Mouse (Mus musculus) liver, embryonic 13.5 days (tissue): ENCODE data around the gene Fnip1. TPM values are rescaled to one million over a fixed set of nuclear protein-coding genes. Genes with fewer than 3 reads are reported as not detected.
"Not testable (repeated sequence)": the region's sequence is repeated elsewhere in the genome, so short reads cannot be mapped to it uniquely, and the experiment has no call there.

Source experiments
- ATAC-seq: fragments of 200-750 bp; cut with Nextera tagmentation; 2 replicates; pipeline ENCODE4 v1.8.0; 2017; ENCODE audit warnings: low read depth, mild to moderate bottlenecking, moderate number of reproducible peaks, moderate library complexity
- DNase-seq: peaks from one replicate; pipeline ENCODE4 v3.0.0; 2022
- H3K27ac ChIP-seq: fragments of 300-500 bp; sonication (generic); 2 replicates; pipeline ENCODE4 v1.5.1; 2015; ENCODE audit warnings: moderate library complexity, mild to moderate bottlenecking, inconsistent platforms
- H3K27me3 ChIP-seq: fragments of 300-500 bp; sonication (generic); 2 replicates; pipeline ENCODE4 v1.6.1; 2015; ENCODE audit warnings: mild to moderate bottlenecking, inconsistent platforms
- H3K36me3 ChIP-seq: fragments of 300-500 bp; sonication (generic); 2 replicates; pipeline ENCODE4 v1.6.1; 2015; ENCODE audit warnings: mild to moderate bottlenecking, inconsistent platforms
- H3K4me1 ChIP-seq: fragments of 300-500 bp; sonication (generic); replicated peaks from 2 replicates; pipeline ENCODE4 v1.6.1; 2015; ENCODE audit warnings: inconsistent platforms
- H3K4me2 ChIP-seq: fragments of 300-500 bp; sonication (generic); 2 replicates; pipeline ENCODE4 v1.6.1; 2015; ENCODE audit warnings: inconsistent platforms, mild to moderate bottlenecking, moderate library complexity
- H3K4me3 ChIP-seq: fragments of 300-500 bp; sonication (generic); replicated peaks from 2 replicates; pipeline ENCODE4 v1.5.1; 2015; ENCODE audit warnings: mild to moderate bottlenecking, inconsistent platforms
- H3K9ac ChIP-seq: fragments of 300-500 bp; sonication (generic); 2 replicates; pipeline ENCODE4 v1.6.1; 2015; ENCODE audit warnings: mild to moderate bottlenecking, inconsistent platforms
- H3K9me3 ChIP-seq: fragments of 300-500 bp; sonication (generic); replicated peaks from 2 replicates; pipeline ENCODE4 v1.6.1; 2016; ENCODE audit warnings: inconsistent platforms
- WGBS: fragments of 180-500 bp; shearing (Covaris S2); methylation state at CpG from one replicate; pipeline ENCODE4 v1.1.7; 2015; ENCODE audit not compliant: insufficient replicate concordance; 5-methylcytosine and 5-hydroxymethylcytosine counted together
- polyA plus RNA-seq: library from polyadenylated mRNA; unstranded; fragments of >200 nt; fragmentation: Nextera tagmentation; extraction: Ambion mirVana; gene quantifications from 2 replicates; pipeline ENCODE4 v1.2.1, GENCODE M21; 2015

The Fnip1 gene
- polyA plus RNA-seq, 1 experiment from 2014 or later: 3.2 TPM

- H3K9me3 ChIP-seq: no peaks in the 10 kb centered on the region
- ATAC-seq (no peak), DNase-seq (no peak)
- 50% methylated on average over 2 of the region's 2 CpGs for WGBS
- H3K27ac ChIP-seq: no peak overlapping the region
- no peaks in the 10 kb centered on the region for H3K27me3 ChIP-seq
- H3K4me2 ChIP-seq: no peak overlapping the region
- no peaks in the 10 kb centered on the region; the same call in 1 of the 2 replicates for H3K4me1 ChIP-seq
- H3K4me3 ChIP-seq: no peak overlapping the region
- H3K36me3 ChIP-seq: no peaks in the 10 kb centered on the region
- no peak overlapping the region for H3K9ac ChIP-seq
Measured at GRCm38 (mm10) chr11:54427138-54427537, 10.9 kb upstream of the Fnip1 start.

GRCm38 (mm10) chr11:54427695-54428352, 10.2 kb upstream of the Fnip1 start:
- Histone ChIP-seq H3K4me3 (no peak overlapping the region), H3K9ac (no peak overlapping the region), H3K36me3 (no peaks in the 10 kb centered on the region), H3K27ac (no peak overlapping the region), H3K9me3 (no peaks in the 10 kb centered on the region), H3K4me1 (no peaks in the 10 kb centered on the region; the same call in 1 of the 2 replicates), H3K4me2 (no peak overlapping the region), H3K27me3 (no peaks in the 10 kb centered on the region)
- no peak for ATAC-seq
- no peak for DNase-seq
- 33% methylated on average over 12 of the region's 12 CpGs for WGBS

GRCm38 (mm10) chr11:54429224-54429623, 8.8 kb upstream of the Fnip1 start:
- Histone ChIP-seq H3K27ac (no peak overlapping the region), H3K9me3 (no peaks in the 10 kb centered on the region), H3K4me1 (no peaks in the 10 kb centered on the region; the same call in 1 of the 2 replicates), H3K9ac (no peak overlapping the region), H3K27me3 (no peaks in the 10 kb centered on the region), H3K4me2 (no peak overlapping the region), H3K4me3 (no peak overlapping the region), H3K36me3 (no peaks in the 10 kb centered on the region)
- WGBS: 70% methylated on average over 2 of the region's 2 CpGs
- ATAC-seq: no peak
- DNase-seq: no peak

- Histone ChIP-seq H3K36me3 (no peaks in the 10 kb centered on the region), H3K4me1 (peaks cover 24% of the 10 kb centered on the region)
Measured at GRCm38 (mm10) chr11:54435797-54436196, 2.2 kb upstream of the Fnip1 start.

GRCm38 (mm10) chr11:54437310-54437822, 633 bp upstream of the Fnip1 start:
- Histone ChIP-seq H3K4me2 (peak overlapping the region; percentile 63), H3K4me1 (peaks cover 36% of the 10 kb centered on the region), H3K27ac (no peak overlapping the region), H3K9ac (peak overlapping the region; percentile 65), H3K36me3 (no peaks in the 10 kb centered on the region), H3K27me3 (no peaks in the 10 kb centered on the region), H3K9me3 (no peaks in the 10 kb centered on the region), H3K4me3 (peak overlapping the region; percentile 97)
- ATAC-seq (no peak), DNase-seq (no peak)
- 27% methylated on average over 8 of the region's 8 CpGs for WGBS

More at GRCm38 (mm10) chr11:54435797-54436196, 2.2 kb upstream of the Fnip1 start:
- H3K4me3 ChIP-seq: no peak overlapping the region
- WGBS: 78% methylated on average over 1 of the region's 1 CpGs
- no peaks in the 10 kb centered on the region for H3K9me3 ChIP-seq
- H3K27me3 ChIP-seq: no peaks in the 10 kb centered on the region
- H3K4me2 ChIP-seq: no peak overlapping the region
- H3K27ac ChIP-seq: no peak overlapping the region
- no peak overlapping the region for H3K9ac ChIP-seq
- ATAC-seq: no peak
- DNase-seq: no peak

- WGBS: 0% methylated on average over 45 of the region's 47 CpGs
- peak overlapping the region; percentile 98 for H3K9ac ChIP-seq
- H3K4me3 ChIP-seq: peak overlapping the region; percentile 97
- peak overlapping the region; percentile 83 for H3K4me2 ChIP-seq
- ATAC-seq (peak; percentile 80), DNase-seq (peak; percentile 63)
- H3K4me1 ChIP-seq: peaks cover 40% of the 10 kb centered on the region
- no peaks in the 10 kb centered on the region for H3K27me3 ChIP-seq
- peak overlapping the region; percentile 89 for H3K27ac ChIP-seq
- H3K36me3 ChIP-seq: no peaks in the 10 kb centered on the region
- H3K9me3 ChIP-seq: no peaks in the 10 kb centered on the region
Measured at GRCm38 (mm10) chr11:54438366-54438781, 375 bp downstream of the Fnip1 start.

- WGBS: 7% methylated on average over 11 of the region's 11 CpGs
- no peak for DNase-seq
- Histone ChIP-seq H3K9ac (peak overlapping the region; percentile 98), H3K9me3 (no peaks in the 10 kb centered on the region), H3K36me3 (no peaks in the 10 kb centered on the region), H3K4me1 (peaks cover 42% of the 10 kb centered on the region), H3K4me2 (peak overlapping the region; percentile 83), H3K27ac (peak overlapping the region; percentile 89; the same call in 1 of the 2 replicates), H3K4me3 (peak overlapping the region; percentile 97), H3K27me3 (no peaks in the 10 kb centered on the region)
- no peak for ATAC-seq
Measured at GRCm38 (mm10) chr11:54438991-54439690, 1.1 kb downstream of the Fnip1 start.

- no peak for ATAC-seq
- Histone ChIP-seq H3K9me3 (no peaks in the 10 kb centered on the region), H3K27me3 (no peaks in the 10 kb centered on the region), H3K4me3 (peak overlapping the region; percentile 97), H3K9ac (peak overlapping the region; percentile 98), H3K4me2 (peak overlapping the region; percentile 83), H3K4me1 (peaks cover 42% of the 10 kb centered on the region), H3K27ac (no peak overlapping the region), H3K36me3 (no peaks in the 10 kb centered on the region)
- DNase-seq: no peak
- WGBS: 52% methylated on average over 3 of the region's 3 CpGs
Measured at GRCm38 (mm10) chr11:54439691-54440029, 1.7 kb downstream of the Fnip1 start.

- not testable (repeated sequence) for H3K36me3 ChIP-seq, H3K4me1 ChIP-seq, ATAC-seq, DNase-seq, H3K27ac ChIP-seq, H3K27me3 ChIP-seq, H3K4me2 ChIP-seq, H3K9ac ChIP-seq, H3K9me3 ChIP-seq, H3K4me3 ChIP-seq
- 81% methylated on average over 3 of the region's 3 CpGs for WGBS
Measured at GRCm38 (mm10) chr11:54450757-54451156, 12.8 kb downstream of the Fnip1 start.

GRCm38 (mm10) chr11:54454516-54454915, 16.5 kb downstream of the Fnip1 start:
- DNase-seq (no peak), ATAC-seq (no peak)
- H3K9me3 ChIP-seq: no peaks in the 10 kb centered on the region
- H3K27ac ChIP-seq: no peak overlapping the region
- H3K36me3 ChIP-seq: no peaks in the 10 kb centered on the region
- no peak overlapping the region for H3K9ac ChIP-seq
- 66% methylated on average over 1 of the region's 1 CpGs for WGBS
- H3K4me3 ChIP-seq: no peak overlapping the region
- no peak overlapping the region for H3K4me2 ChIP-seq
- H3K4me1 ChIP-seq: peaks cover 3% of the 10 kb centered on the region; the same call in 1 of the 2 replicates
- no peaks in the 10 kb centered on the region for H3K27me3 ChIP-seq

GRCm38 (mm10) chr11:54456875-54457274, 18.9 kb downstream of the Fnip1 start:
- Histone ChIP-seq H3K4me2 (no peak overlapping the region), H3K4me1 (peaks cover 3% of the 10 kb centered on the region; the same call in 1 of the 2 replicates), H3K36me3 (no peaks in the 10 kb centered on the region), H3K27me3 (no peaks in the 10 kb centered on the region), H3K9ac (no peak overlapping the region), H3K9me3 (no peaks in the 10 kb centered on the region), H3K4me3 (no peak overlapping the region), H3K27ac (no peak overlapping the region; the same call in 1 of the 2 replicates)
- ATAC-seq: no peak
- WGBS: 58% methylated on average over 2 of the region's 2 CpGs
- no peak for DNase-seq
